Mouse (Mus musculus): ENCODE results near the gene Bcl2. TPM values are rescaled to one million over a fixed set of nuclear protein-coding genes. Genes with fewer than 3 reads are reported as not detected.
A peak's percentile ranks its signal among the peaks of the same experiment; 100 is the strongest.
"Not testable (repeated sequence)": the region's sequence is repeated elsewhere in the genome, so short reads cannot be mapped to it uniquely, and the experiment has no call there.

Bcl2 gene
- total and polyA plus RNA-seq, 3 experiments = 1.2 to 4.9 (median 2.9) TPM

- no peaks in the 10 kb centered on the region for H3K4me1 ChIP-seq (ENCODE audit: insufficient read depth, low read depth, low read length)
- H3K36me3 ChIP-seq (replicated peaks) = no peaks in the 10 kb centered on the region
- H3K27me3 ChIP-seq (ENCODE audit: insufficient read depth, low read length) = peaks cover 3% of the 10 kb centered on the region; the same call in 1 of the 2 replicates
- ATAC-seq (ENCODE audit: extremely low read depth, insufficient number of reproducible peaks, low FRiP score, poor library complexity, severe bottlenecking) (peak; percentile 47; the same call in 1 of the 2 replicates), DNase-seq (ENCODE audit: low spot score) (no peak)
- no peak overlapping the region for H3K4me3 ChIP-seq (ENCODE audit: low read depth, low read length)
- H3K9me3 ChIP-seq (replicated peaks) = no peaks in the 10 kb centered on the region
- TF ChIP-seq GATA2 (IDR thresholded peaks at IDR 0.05; ENCODE audit: borderline replicate concordance, low read depth, low read length) = no peak
These were observed 169.1 kb downstream of the Bcl2 start for GRCm38 (mm10) chr1:106544817-106545612.

DNA sequence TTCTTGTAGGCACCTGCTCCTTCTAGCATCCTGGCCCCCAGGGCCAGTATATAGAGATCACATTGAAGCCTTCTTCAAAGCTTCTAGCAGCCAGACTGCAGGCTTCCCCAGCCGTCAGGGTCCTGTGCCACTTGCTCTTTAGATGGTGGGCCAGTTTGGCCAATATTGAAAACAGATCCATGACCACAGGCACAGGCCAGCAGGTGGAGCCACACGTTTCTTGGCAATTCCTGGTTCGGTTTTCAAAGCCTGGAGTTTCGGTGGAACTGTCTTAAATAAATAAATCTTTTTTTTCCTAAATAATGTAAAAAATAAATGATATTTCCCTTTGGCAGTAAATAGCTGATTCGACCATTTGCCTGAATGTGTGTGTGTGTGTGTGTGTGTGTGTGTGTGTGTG lies 171.3 kb downstream of the Bcl2 start:
- H3K4me1 ChIP-seq (ENCODE audit: insufficient read depth, low read depth, low read length) = no peaks in the 10 kb centered on the region
- H3K36me3 ChIP-seq (replicated peaks) = no peaks in the 10 kb centered on the region
- TF ChIP-seq GATA1 (IDR thresholded peaks at IDR 0.05; ENCODE audit: borderline replicate concordance, low read length) (no peak), CTCF (IDR thresholded peaks at IDR 0.05; ENCODE audit: low read depth, low read length) (no peak), GATA2 (IDR thresholded peaks at IDR 0.05; ENCODE audit: borderline replicate concordance, low read depth, low read length) (no peak)
- DNase-seq (ENCODE audit: low spot score) = no peak
- H3K27me3 ChIP-seq (ENCODE audit: insufficient read depth, low read length) = peaks cover 3% of the 10 kb centered on the region; the same call in 1 of the 2 replicates
- no peaks in the 10 kb centered on the region for H3K9me3 ChIP-seq (replicated peaks)
- ATAC-seq (ENCODE audit: extremely low read depth, insufficient number of reproducible peaks, low FRiP score, poor library complexity, severe bottlenecking) = no peak
- H3K4me3 ChIP-seq (ENCODE audit: low read depth, low read length) = no peak overlapping the region

DNA sequence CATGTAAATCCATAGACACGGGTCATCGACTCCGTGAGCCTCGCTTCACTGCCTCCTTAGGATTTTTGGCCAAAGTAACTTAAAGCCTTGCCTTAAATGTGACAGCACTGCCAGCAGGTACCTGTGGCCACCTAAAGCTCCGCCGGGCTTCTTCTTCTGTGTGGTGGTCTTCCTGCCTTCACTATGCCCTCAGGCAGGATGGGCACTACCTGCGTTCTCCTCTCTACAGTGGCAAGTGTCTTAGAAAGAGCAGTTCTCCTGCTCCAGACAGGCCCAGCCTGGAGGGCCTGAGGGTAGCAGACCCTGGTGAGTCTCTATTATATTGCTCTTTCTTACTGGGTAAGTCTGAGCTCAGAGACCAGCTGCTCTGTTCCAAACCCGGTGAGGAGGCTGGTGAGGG lies 172.2 kb downstream of the Bcl2 start:
- TF ChIP-seq POLR2AphosphoS5 (IDR thresholded peaks at IDR 0.05; ENCODE audit: insufficient replicate concordance, low read depth, low read length) (no peak), TAL1 (conservative IDR thresholded peaks at IDR 0.05; ENCODE audit: low read depth, low read length) (no peak), GATA1 (IDR thresholded peaks at IDR 0.05; ENCODE audit: borderline replicate concordance, low read length) (no peak), GATA2 (IDR thresholded peaks at IDR 0.05; ENCODE audit: borderline replicate concordance, low read depth, low read length) (no peak), CTCF (IDR thresholded peaks at IDR 0.05; ENCODE audit: low read depth, low read length) (no peak)
- H3K36me3 ChIP-seq (replicated peaks) = no peaks in the 10 kb centered on the region
- no peak overlapping the region for H3K4me3 ChIP-seq (ENCODE audit: low read depth, low read length)
- H3K4me1 ChIP-seq (ENCODE audit: insufficient read depth, low read depth, low read length) = no peaks in the 10 kb centered on the region
- no peak for DNase-seq (ENCODE audit: low spot score)
- H3K9me3 ChIP-seq (replicated peaks) = no peaks in the 10 kb centered on the region
- H3K27me3 ChIP-seq (ENCODE audit: insufficient read depth, low read length) = peaks cover 2% of the 10 kb centered on the region; the same call in 1 of the 2 replicates
- ATAC-seq (ENCODE audit: extremely low read depth, insufficient number of reproducible peaks, low FRiP score, poor library complexity, severe bottlenecking) = no peak

- no peak for ATAC-seq (ENCODE audit: extremely low read depth, insufficient number of reproducible peaks, low FRiP score, poor library complexity, severe bottlenecking)
- no peak for DNase-seq (ENCODE audit: low spot score)
- Histone ChIP-seq H3K4me1 (ENCODE audit: insufficient read depth, low read depth, low read length) (no peaks in the 10 kb centered on the region), H3K27me3 (ENCODE audit: insufficient read depth, low read length) (no peaks in the 10 kb centered on the region; the same call in 1 of the 2 replicates), H3K9me3 (replicated peaks) (no peaks in the 10 kb centered on the region), H3K36me3 (replicated peaks) (no peaks in the 10 kb centered on the region), H3K4me3 (ENCODE audit: low read depth, low read length) (no peak overlapping the region)
- TF ChIP-seq GATA1 (IDR thresholded peaks at IDR 0.05; ENCODE audit: borderline replicate concordance, low read length) (no peak), CTCF (IDR thresholded peaks at IDR 0.05; ENCODE audit: low read depth, low read length) (no peak), GATA2 (IDR thresholded peaks at IDR 0.05; ENCODE audit: borderline replicate concordance, low read depth, low read length) (no peak), TAL1 (conservative IDR thresholded peaks at IDR 0.05; ENCODE audit: low read depth, low read length) (no peak), POLR2AphosphoS5 (IDR thresholded peaks at IDR 0.05; ENCODE audit: insufficient replicate concordance, low read depth, low read length) (no peak)
These were observed 173.9 kb downstream of the Bcl2 start for GRCm38 (mm10) chr1:106540130-106540529.

DNA sequence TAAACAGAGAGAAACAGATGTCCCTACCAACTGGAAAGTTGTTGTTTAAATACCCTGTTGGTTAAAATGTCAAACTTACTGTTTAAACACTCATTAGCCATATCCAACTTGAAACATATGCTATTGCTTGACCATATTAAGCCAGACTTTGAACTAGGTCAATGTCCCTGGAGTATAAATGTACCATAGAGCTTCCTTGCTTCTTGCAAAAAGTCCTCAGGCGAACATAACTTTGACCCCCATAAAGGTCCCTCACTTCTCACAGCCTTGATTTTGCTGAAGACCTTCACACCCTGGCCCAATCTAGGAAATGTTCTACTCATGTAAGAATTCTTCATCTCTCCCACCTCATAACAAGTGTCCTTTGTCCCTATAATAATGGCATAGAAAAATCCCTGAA lies 175.0 kb downstream of the Bcl2 start:
- DNase-seq (ENCODE audit: low spot score) = no peak
- Histone ChIP-seq H3K36me3 (replicated peaks) (no peaks in the 10 kb centered on the region), H3K4me3 (ENCODE audit: low read depth, low read length) (no peak overlapping the region), H3K27me3 (ENCODE audit: insufficient read depth, low read length) (no peaks in the 10 kb centered on the region; the same call in 1 of the 2 replicates), H3K9me3 (replicated peaks) (no peaks in the 10 kb centered on the region), H3K4me1 (ENCODE audit: insufficient read depth, low read depth, low read length) (no peaks in the 10 kb centered on the region)
- ATAC-seq (ENCODE audit: extremely low read depth, insufficient number of reproducible peaks, low FRiP score, poor library complexity, severe bottlenecking) = no peak
- no peak for TF ChIP-seq GATA2 (IDR thresholded peaks at IDR 0.05; ENCODE audit: borderline replicate concordance, low read depth, low read length)
- no peak for TF ChIP-seq TAL1 (conservative IDR thresholded peaks at IDR 0.05; ENCODE audit: low read depth, low read length)
- no peak for TF ChIP-seq GATA1 (IDR thresholded peaks at IDR 0.05; ENCODE audit: borderline replicate concordance, low read length)
- no peak for TF ChIP-seq POLR2AphosphoS5 (IDR thresholded peaks at IDR 0.05; ENCODE audit: insufficient replicate concordance, low read depth, low read length)
- TF ChIP-seq CTCF (IDR thresholded peaks at IDR 0.05; ENCODE audit: low read depth, low read length) = no peak

DNA sequence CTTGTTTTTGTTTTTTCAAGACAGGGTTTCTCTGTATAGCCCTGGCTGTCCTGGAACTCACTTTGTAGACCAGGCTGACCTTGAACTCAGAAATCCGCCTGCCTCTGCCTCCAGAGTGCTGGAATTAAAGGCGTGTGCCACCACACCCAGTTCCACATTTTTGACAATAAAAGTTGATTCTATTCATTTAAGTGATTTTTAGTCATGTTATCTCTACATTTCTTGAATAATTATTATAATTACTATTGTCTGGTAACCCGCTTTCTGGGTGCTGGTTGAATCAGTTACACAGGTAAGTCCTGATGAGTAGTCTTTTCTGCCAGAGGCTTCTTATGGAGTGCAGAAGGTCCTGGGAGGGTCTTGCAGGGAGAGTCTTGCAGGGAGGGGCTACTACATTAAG lies 179.2 kb downstream of the Bcl2 start:
- H3K9me3 ChIP-seq (replicated peaks); H3K36me3 ChIP-seq (replicated peaks); DNase-seq (ENCODE audit: low spot score); H3K4me1 ChIP-seq (ENCODE audit: insufficient read depth, low read depth, low read length); H3K4me3 ChIP-seq (ENCODE audit: low read depth, low read length); H3K27me3 ChIP-seq (ENCODE audit: insufficient read depth, low read length); ATAC-seq (ENCODE audit: extremely low read depth, insufficient number of reproducible peaks, low FRiP score, poor library complexity, severe bottlenecking): not testable (repeated sequence)

DNA sequence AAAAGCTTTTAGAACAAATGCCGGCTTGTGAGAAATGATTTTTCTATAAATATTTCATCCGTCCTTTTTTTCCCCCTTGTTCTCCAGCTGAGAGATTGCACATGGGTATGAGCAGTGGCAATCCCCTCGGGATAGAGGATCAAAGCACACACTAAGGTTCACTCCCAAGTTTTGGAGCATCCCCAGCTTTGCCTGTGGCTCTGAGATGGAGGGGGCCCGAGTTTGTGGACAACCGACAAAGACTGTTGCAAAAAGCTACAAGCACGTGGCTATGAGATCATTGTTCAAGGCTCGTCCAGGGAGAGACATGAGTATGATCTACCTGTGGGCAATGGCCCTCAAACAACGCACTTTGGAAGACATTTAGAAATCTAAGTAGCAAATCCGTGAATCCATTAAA lies 184.5 kb downstream of the Bcl2 start:
- Histone ChIP-seq H3K36me3 (replicated peaks) (no peaks in the 10 kb centered on the region), H3K4me1 (ENCODE audit: insufficient read depth, low read depth, low read length) (no peaks in the 10 kb centered on the region), H3K27me3 (ENCODE audit: insufficient read depth, low read length) (no peaks in the 10 kb centered on the region), H3K9me3 (replicated peaks) (no peaks in the 10 kb centered on the region), H3K4me3 (ENCODE audit: low read depth, low read length) (no peak overlapping the region)
- no peak for TF ChIP-seq CTCF (IDR thresholded peaks at IDR 0.05; ENCODE audit: low read depth, low read length)
- no peak for TF ChIP-seq GATA1 (IDR thresholded peaks at IDR 0.05; ENCODE audit: borderline replicate concordance, low read length)
- TF ChIP-seq GATA2 (IDR thresholded peaks at IDR 0.05; ENCODE audit: borderline replicate concordance, low read depth, low read length) = no peak
- no peak for TF ChIP-seq TAL1 (conservative IDR thresholded peaks at IDR 0.05; ENCODE audit: low read depth, low read length)
- TF ChIP-seq POLR2AphosphoS5 (IDR thresholded peaks at IDR 0.05; ENCODE audit: insufficient replicate concordance, low read depth, low read length) = no peak
- DNase-seq (ENCODE audit: low spot score) (no peak), ATAC-seq (ENCODE audit: extremely low read depth, insufficient number of reproducible peaks, low FRiP score, poor library complexity, severe bottlenecking) (no peak)

All from G1E (cell line).